Mouse (Mus musculus) C2C12 (cell line): ENCODE data around the gene Irs3.

Experiments used
- CEBPB ChIP-seq: IDR thresholded peaks from one replicate; pipeline ENCODE4 v1.6.1; 2011; ENCODE audit warnings: low read depth, mild to moderate bottlenecking, control low read depth, moderate library complexity
- CTCF ChIP-seq: IDR thresholded peaks from one replicate; pipeline ENCODE4 v1.5.1; 2011; ENCODE audit not compliant: control insufficient read depth, insufficient read depth, insufficient read length
- FOSL1 ChIP-seq: IDR thresholded peaks from one replicate; pipeline ENCODE4 v1.8.0; 2011; ENCODE audit warnings: mild to moderate bottlenecking, low read length; ENCODE audit not compliant: poor library complexity, insufficient read depth, severe bottlenecking
- MYOG ChIP-seq: IDR thresholded peaks from one replicate; pipeline ENCODE4 v1.6.1; 2011; ENCODE audit not compliant: control insufficient read depth, insufficient read length; ENCODE audit errors: extremely low read depth
- USF1 ChIP-seq: IDR thresholded peaks from one replicate; pipeline ENCODE4 v1.6.1; 2011; ENCODE audit warnings: low read depth, mild to moderate bottlenecking, control low read depth, moderate library complexity

- TF ChIP-seq CTCF (no peak), USF1 (no peak), FOSL1 (no peak), MYOG (no peak), CEBPB (no peak)
Observed at GRCm38 (mm10) chr5:137630602-137631001, 14.9 kb downstream of the Irs3 start.
